19 mouse cellular contexts compared by ENCODE assay signal in the genomic region with DNA sequence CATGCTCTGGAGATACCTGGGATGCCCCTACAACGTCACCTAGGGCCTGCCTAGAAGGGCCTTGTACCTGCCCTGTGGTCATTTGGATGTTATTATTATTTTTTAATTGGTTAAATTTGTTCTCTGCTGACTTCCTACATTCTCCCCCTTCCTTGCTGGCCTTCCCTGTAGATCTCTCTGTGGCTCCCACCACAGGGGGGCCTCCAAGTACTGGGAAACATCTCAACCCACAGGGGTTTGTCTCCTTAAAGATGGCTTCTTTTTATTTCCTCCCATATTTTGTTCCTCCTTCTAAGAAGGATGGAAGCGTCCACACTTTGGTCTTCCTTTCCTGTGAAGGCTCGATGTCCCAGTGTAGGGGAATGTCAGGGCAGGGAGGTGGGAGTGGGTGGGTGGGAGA.
DNase-seq lines count a peak whose midpoint lies in the region; ATAC-seq and TF ChIP-seq lines count a peak whose summit lies in the region.
"Had no signal": no experiment of that assay in that cellular context is flagged by ENCODE, and none has a peak within 500 bp of the region (broad histone marks: within the 10 kb centered on the region; RNA-seq: fewer than 3 reads in every experiment).

No protein-coding gene starts in this region.

- 66% methylated on average over 3 of the region's 3 CpGs for WGBS in heart, postnatal 0 days
- WGBS in heart, embryonic 10.5 days = 76% methylated on average over 3 of the region's 3 CpGs
- 77% methylated on average over 3 of the region's 3 CpGs for WGBS in stomach, postnatal 0 days

- no peak overlapping the region for H3K4me3 ChIP-seq in heart, postnatal 0 days (ENCODE audit: low read depth, low read length)
- no peak overlapping the region for H3K4me3 ChIP-seq in heart, embryonic 10.5 days
- no peak overlapping the region for H3K4me3 ChIP-seq in layer of hippocampus, adult 2 months
- no peak overlapping the region for H3K4me3 ChIP-seq in stomach, postnatal 0 days (ENCODE audit: low read depth, low read length)
- H3K4me3 ChIP-seq: forebrain, embryonic 12.5 days; hindbrain, embryonic 10.5 days; liver, embryonic 15.5 days; megakaryocyte, embryonic 14.5 days; stomach, embryonic 15.5 days had no signal

- H3K27me3 ChIP-seq in heart, postnatal 0 days (ENCODE audit: control insufficient read depth, insufficient read depth, low read length) = no peaks in the 10 kb centered on the region
- no peaks in the 10 kb centered on the region for H3K27me3 ChIP-seq in heart, embryonic 10.5 days (ENCODE audit: insufficient read depth, poor library complexity, severe bottlenecking)
- no peaks in the 10 kb centered on the region for H3K27me3 ChIP-seq in stomach, postnatal 0 days (ENCODE audit: control insufficient read depth, insufficient read depth, low read length)
- H3K27me3 ChIP-seq: forebrain, embryonic 12.5 days; liver, embryonic 15.5 days; megakaryocyte, embryonic 14.5 days; stomach, embryonic 15.5 days had no signal

- DNase-seq in heart, postnatal 0 days (ENCODE audit: low spot score) = no peak
- no peak for DNase-seq in heart, embryonic 10.5 days (ENCODE audit: low spot score)
- no peak for DNase-seq in layer of hippocampus, adult 2 months (ENCODE audit: low spot score in 2 of 2)
- no peak for DNase-seq in layer of hippocampus, postnatal 14 days (ENCODE audit: low spot score in 2 of 2)
- DNase-seq in right cerebral cortex, postnatal 4 days = peak; percentile 13
- no peak for DNase-seq in right cerebral cortex, postnatal 25 days
- DNase-seq in stomach, postnatal 0 days (ENCODE audit: low spot score) = no peak
- DNase-seq: adrenal gland, postnatal 10 days; cerebellum, adult 11-12 months; cerebellum, postnatal 36 days; layer of hippocampus, adult 9-11 months had no signal

- TF ChIP-seq CTCF in heart, postnatal 0 days (IDR thresholded peaks at IDR 0.05; ENCODE audit: low read depth) = peak; percentile 30
- TF ChIP-seq CTCF in layer of hippocampus, adult 2 months (conservative IDR thresholded peaks at IDR 0.05) = peak; percentile 63
- peak; percentile 62 for TF ChIP-seq CTCF in stomach, postnatal 0 days (IDR thresholded peaks at IDR 0.05; ENCODE audit: low read depth)

- no peak overlapping the region for H3K4me2 ChIP-seq in heart, postnatal 0 days (ENCODE audit: low read depth, low read length)
- H3K4me2 ChIP-seq in stomach, postnatal 0 days (replicated peaks; ENCODE audit: low read depth) = no peak overlapping the region
- H3K4me2 ChIP-seq: forebrain, embryonic 12.5 days; heart, embryonic 11.5 days; liver, embryonic 15.5 days; stomach, embryonic 15.5 days had no signal

- no peaks in the 10 kb centered on the region for H3K36me3 ChIP-seq in heart, postnatal 0 days (replicated peaks; ENCODE audit: control insufficient read depth, insufficient read depth, low read length)
- H3K36me3 ChIP-seq in heart, embryonic 10.5 days = no peaks in the 10 kb centered on the region
- H3K36me3 ChIP-seq in stomach, postnatal 0 days (ENCODE audit: control insufficient read depth, insufficient read depth, low read length) = no peaks in the 10 kb centered on the region
- H3K36me3 ChIP-seq: forebrain, embryonic 12.5 days; G1E; hindbrain, embryonic 10.5 days; liver, embryonic 15.5 days; stomach, embryonic 15.5 days had no signal

- no peak overlapping the region for H3K9ac ChIP-seq in heart, postnatal 0 days (replicated peaks; ENCODE audit: low read depth, low read length)
- no peak overlapping the region for H3K9ac ChIP-seq in stomach, postnatal 0 days (ENCODE audit: low read length)
- H3K9ac ChIP-seq: forebrain, embryonic 12.5 days; liver, embryonic 15.5 days; stomach, embryonic 15.5 days had no signal

- no peak for ATAC-seq in heart, postnatal 0 days (ENCODE audit: insufficient read depth, low read depth)
- ATAC-seq in stomach, postnatal 0 days (ENCODE audit: low FRiP score, low TSS enrichment) = no peak
- ATAC-seq: midbrain, embryonic 16.5 days had no signal

- H3K27ac ChIP-seq in heart, postnatal 0 days (ENCODE audit: low read depth) = no peak overlapping the region
- no peak overlapping the region for H3K27ac ChIP-seq in heart, embryonic 10.5 days
- no peak overlapping the region for H3K27ac ChIP-seq in layer of hippocampus, adult 2 months
- H3K27ac ChIP-seq in stomach, postnatal 0 days (replicated peaks) = no peak overlapping the region
- H3K27ac ChIP-seq: forebrain, embryonic 12.5 days; hindbrain, embryonic 10.5 days; liver, embryonic 15.5 days; stomach, embryonic 15.5 days had no signal

- no peak for TF ChIP-seq EP300 in heart, postnatal 0 days (IDR thresholded peaks at IDR 0.05; ENCODE audit: low read depth)
- TF ChIP-seq EP300 in stomach, postnatal 0 days (optimal IDR thresholded peaks at IDR 0.05) = no peak

- H3K4me1 ChIP-seq in heart, postnatal 0 days (ENCODE audit: control insufficient read depth, insufficient read depth) = no peaks in the 10 kb centered on the region
- H3K4me1 ChIP-seq in heart, embryonic 10.5 days = 0 out of 2 replicates have a peak, but pooled peaks cover 5% of the 10 kb centered on the region
- no peaks in the 10 kb centered on the region for H3K4me1 ChIP-seq in stomach, postnatal 0 days (replicated peaks; ENCODE audit: control insufficient read depth, insufficient read depth)
- H3K4me1 ChIP-seq: forebrain, embryonic 12.5 days; liver, embryonic 15.5 days; megakaryocyte, embryonic 14.5 days; stomach, embryonic 15.5 days had no signal

- H3K9me3 ChIP-seq in heart, postnatal 0 days (replicated peaks; ENCODE audit: control insufficient read depth, low read length) = no peaks in the 10 kb centered on the region
- H3K9me3 ChIP-seq in heart, embryonic 10.5 days = no peaks in the 10 kb centered on the region
- H3K9me3 ChIP-seq in stomach, postnatal 0 days (ENCODE audit: control insufficient read depth, low read length) = no peaks in the 10 kb centered on the region
- H3K9me3 ChIP-seq: forebrain, embryonic 12.5 days; G1E; hindbrain, embryonic 10.5 days; liver, embryonic 15.5 days; stomach, embryonic 15.5 days had no signal
